Mouse (Mus musculus) spleen, adult 2 months (tissue): ENCODE data around the gene Gm10518.

ENCODE experiments used
- CTCF ChIP-seq: fragments of 200-500 bp; IDR thresholded peaks from 2 replicates; pipeline ENCODE4 v1.5.1; 2011; ENCODE audit warnings: mild to moderate bottlenecking, inconsistent platforms; ENCODE audit not compliant: insufficient read depth, insufficient read length, insufficient replicate concordance; ENCODE audit errors: extremely low read depth
- POLR2A ChIP-seq: fragments of 200-500 bp; IDR thresholded peaks from 2 replicates; pipeline ENCODE4 v1.6.1; 2011; ENCODE audit warnings: low read depth, low read length, inconsistent platforms

DNA sequence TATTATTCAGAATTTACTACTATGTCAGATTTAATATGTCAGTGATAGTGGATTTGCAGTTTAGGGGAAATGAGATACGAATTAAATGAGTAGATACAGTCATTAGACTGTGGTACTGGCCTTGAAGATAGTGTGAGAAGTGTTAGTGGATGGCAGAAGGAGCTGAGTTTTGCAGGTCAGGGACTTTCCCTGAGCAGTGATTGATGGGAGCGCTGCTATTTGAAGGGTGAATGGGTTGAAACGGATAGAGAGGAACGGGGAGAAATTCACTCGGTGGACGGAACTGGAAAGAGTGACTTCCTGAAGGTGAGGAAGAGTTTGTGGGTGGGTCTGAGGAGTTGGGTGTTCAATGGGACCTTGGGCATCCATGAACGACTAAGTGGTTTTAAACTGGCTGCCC, 44.0 kb downstream of the Gm10518 start:
- no peak for TF ChIP-seq CTCF
- TF ChIP-seq POLR2A, result no peak
